Mouse (Mus musculus) bone marrow, adult 2 months (tissue): ENCODE measurements around the gene Cldn6. TPM values are rescaled to one million over a fixed set of nuclear protein-coding genes. Genes with fewer than 3 reads are reported as not detected.

Experiments used
- H3K27ac ChIP-seq: fragments of 200-500 bp; 2 replicates; pipeline ENCODE4 v1.5.1; 2012; ENCODE audit warnings: low read depth, mild to moderate bottlenecking, control low read depth, inconsistent platforms, low read length; ENCODE audit not compliant: control insufficient read depth, poor library complexity, insufficient read depth
- H3K4me1 ChIP-seq: fragments of 200-500 bp; 2 replicates; pipeline ENCODE4 v1.6.1; 2011; ENCODE audit warnings: low read length; ENCODE audit not compliant: control insufficient read depth, insufficient read depth
- H3K4me3 ChIP-seq: fragments of 200-500 bp; replicated peaks from 2 replicates; pipeline ENCODE3; 2011; ENCODE audit warnings: mild to moderate bottlenecking, low read depth, low read length, control low read depth; ENCODE audit not compliant: control insufficient read depth
- CTCF ChIP-seq: fragments of 200-500 bp; IDR thresholded peaks from 2 replicates; pipeline ENCODE4 v1.5.1; 2011; ENCODE audit warnings: low read length, control low read depth; ENCODE audit not compliant: control insufficient read depth, insufficient read depth
- POLR2A ChIP-seq: fragments of 200-500 bp; IDR thresholded peaks from 2 replicates; pipeline ENCODE4 v1.6.1; 2011; ENCODE audit warnings: low read depth, mild to moderate bottlenecking, control low read depth, low read length, borderline replicate concordance; ENCODE audit not compliant: control insufficient read depth
- WGBS: fragments of 180-500 bp; shearing (Covaris S2); methylation state at CpG from one replicate; pipeline ENCODE4 v1.1.7; 2018; 5-methylcytosine and 5-hydroxymethylcytosine counted together
- polyA plus RNA-seq: library from polyadenylated mRNA; stranded (reverse); fragments of >200 nt; gene quantifications from 2 replicates; pipeline ENCODE4 v1.2.4, GENCODE M21; 2011; ENCODE audit warnings: low replicate concordance; ENCODE audit not compliant: missing spikeins, insufficient read depth, insufficient read length

Cldn6 gene
- polyA plus RNA-seq, 1 experiment = 4.2 TPM

DNA sequence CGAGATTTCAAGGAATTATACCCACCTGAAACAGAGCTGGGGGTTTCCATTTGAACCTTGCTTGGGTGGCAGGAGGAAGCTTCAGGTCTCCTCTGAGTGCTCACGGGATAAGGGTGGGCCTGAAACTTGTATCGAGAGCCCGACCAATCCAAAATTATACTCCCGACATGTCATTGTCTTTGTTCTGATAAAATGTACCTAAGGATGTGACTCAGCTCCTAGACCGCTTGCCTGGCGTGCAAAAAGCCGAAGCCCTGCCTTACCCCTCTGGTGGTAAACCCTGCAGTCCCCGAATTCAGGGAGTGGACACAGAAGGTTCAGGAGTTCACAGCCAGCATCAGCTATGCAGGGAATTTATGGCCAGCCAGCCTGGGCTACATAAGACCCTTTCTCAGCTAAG is 1.3 kb downstream of the Cldn6 start:
- no peak overlapping the region for H3K27ac ChIP-seq
- H3K4me3 ChIP-seq = no peak overlapping the region
- H3K4me1 ChIP-seq = no peaks in the 10 kb centered on the region
- TF ChIP-seq POLR2A = no peak
- no peak for TF ChIP-seq CTCF
- 72% methylated on average over 9 of the region's 9 CpGs for WGBS

- Histone ChIP-seq H3K4me3 (no peak overlapping the region), H3K27ac (no peak overlapping the region), H3K4me1 (no peaks in the 10 kb centered on the region)
- TF ChIP-seq POLR2A (no peak), CTCF (no peak)
- whole genome bisulfite sequencing = 64% methylated on average over 10 of the region's 10 CpGs
These were observed 2.0 kb downstream of the Cldn6 start for GRCm38 (mm10) chr17:23681086-23681485.

- 74% methylated on average over 4 of the region's 4 CpGs for WGBS
- Histone ChIP-seq H3K4me3 (no peak overlapping the region), H3K4me1 (no peaks in the 10 kb centered on the region), H3K27ac (no peak overlapping the region)
- no peak for TF ChIP-seq CTCF
- TF ChIP-seq POLR2A = no peak
These were observed 3.0 kb downstream of the Cldn6 start for GRCm38 (mm10) chr17:23682092-23682491.

- 79% methylated on average over 3 of the region's 3 CpGs for WGBS
- Histone ChIP-seq H3K4me1 (no peaks in the 10 kb centered on the region), H3K4me3 (no peak overlapping the region), H3K27ac (no peak overlapping the region)
- no peak for TF ChIP-seq POLR2A
- no peak for TF ChIP-seq CTCF
These were observed 3.5 kb downstream of the Cldn6 start for GRCm38 (mm10) chr17:23682530-23682929.

DNA sequence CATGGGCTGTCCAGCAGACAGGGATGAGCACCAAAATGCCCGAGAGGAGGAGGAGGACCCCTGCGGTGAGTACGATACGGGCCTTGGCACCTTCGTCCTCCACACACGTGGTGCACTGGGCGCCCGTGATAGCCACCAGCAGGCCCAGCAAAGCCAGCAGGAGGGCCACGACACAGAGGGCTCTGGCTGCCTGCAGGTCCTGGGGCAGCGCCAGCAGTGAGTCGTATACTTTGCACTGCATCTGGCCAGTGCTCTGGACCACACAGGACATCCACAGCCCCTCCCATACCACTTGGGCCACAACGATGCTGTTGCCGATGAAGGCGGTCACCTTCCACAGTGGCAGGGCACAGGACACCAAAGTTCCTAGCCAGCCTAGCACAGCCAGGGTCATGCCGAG is 4.2 kb downstream of the Cldn6 start:
- Histone ChIP-seq H3K4me3 (no peak overlapping the region), H3K4me1 (no peaks in the 10 kb centered on the region), H3K27ac (no peak overlapping the region)
- TF ChIP-seq CTCF (no peak), POLR2A (no peak)
- 65% methylated on average over 15 of the region's 15 CpGs for WGBS

DNA sequence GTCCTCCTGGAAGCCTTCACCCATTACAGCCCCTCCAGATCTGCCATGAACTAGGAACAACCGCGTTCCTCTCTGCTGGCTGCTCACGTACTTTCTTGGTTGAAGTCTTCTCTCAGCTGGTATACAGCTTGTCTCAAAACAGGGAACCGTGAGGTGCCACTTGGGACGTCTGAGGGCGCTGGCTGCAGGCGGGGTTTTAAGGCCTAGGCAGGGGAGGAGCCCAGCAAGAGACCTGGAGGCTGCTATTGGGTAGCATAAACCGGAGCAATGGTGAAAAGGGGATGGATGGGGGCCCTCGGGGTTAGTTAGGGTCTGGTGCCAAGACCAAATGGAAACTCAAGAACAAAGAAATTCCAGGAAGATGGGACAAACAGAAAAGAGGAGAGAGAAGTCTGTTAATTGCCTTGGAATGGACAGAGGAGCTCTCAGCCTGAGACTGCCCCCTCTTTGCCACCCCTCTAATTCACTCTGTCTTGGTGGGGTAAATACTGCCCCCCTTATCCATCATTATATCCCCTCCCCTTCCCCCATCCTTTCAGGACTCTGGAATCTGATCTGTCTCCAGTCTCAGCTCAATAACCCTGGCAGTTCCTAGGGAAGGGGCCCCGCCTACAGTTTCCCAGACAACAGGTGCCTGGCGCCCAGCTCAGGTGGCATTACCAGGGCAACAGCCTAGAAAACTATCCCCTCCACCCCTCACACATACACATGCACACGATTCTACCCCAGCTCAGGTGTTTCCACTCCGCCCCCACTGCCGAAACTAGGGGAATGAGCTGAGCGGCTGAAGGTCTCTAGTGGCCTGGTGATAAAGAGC is 5.0 kb downstream of the Cldn6 start, which contains the start of gene Cldn9:
Gene Cldn9 (minus strand): TSS at position 171 of the 817 bp plus-strand sequence.
- no peaks in the 10 kb centered on the region for H3K4me1 ChIP-seq
- TF ChIP-seq CTCF (no peak), POLR2A (no peak)
- WGBS = 36% methylated on average over 15 of the region's 15 CpGs

GRCm38 (mm10) chr17:23694491-23694890 is 15.4 kb downstream of the Cldn6 start:
- H3K27ac ChIP-seq = no peak overlapping the region
- no peak overlapping the region for H3K4me3 ChIP-seq
- 56% methylated on average over 1 of the region's 1 CpGs for WGBS

More for the DNA sequence above, 5.0 kb downstream of the Cldn6 start, which contains the start of gene Cldn9:
- Histone ChIP-seq H3K4me3 (no peak within 1 kb of the TSS), H3K27ac (no peak within 1 kb of the TSS)

DNA sequence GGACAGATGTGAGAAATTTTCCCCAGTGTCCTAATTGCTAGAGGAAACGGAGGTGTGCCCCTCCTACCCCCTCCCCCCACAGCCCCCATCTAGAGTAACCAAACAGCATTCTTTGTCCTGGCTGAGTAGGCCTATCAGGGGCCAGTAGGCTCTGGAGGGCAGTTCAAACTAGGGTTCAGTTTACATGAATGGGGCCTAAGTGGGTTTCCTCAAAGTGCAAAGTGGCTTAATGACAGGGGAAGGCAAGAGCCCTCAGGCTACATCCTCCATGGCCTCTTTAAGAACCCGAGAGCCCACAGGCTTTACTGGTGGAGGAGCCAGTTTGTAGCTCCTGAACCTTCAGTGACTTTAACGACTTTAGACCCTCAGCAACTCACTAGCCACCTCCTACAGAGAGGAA is 16.8 kb downstream of the Cldn6 start:
- H3K4me1 ChIP-seq = no peaks in the 10 kb centered on the region
- 60% methylated on average over 3 of the region's 3 CpGs for WGBS
- H3K4me3 ChIP-seq = no peak overlapping the region
- TF ChIP-seq CTCF (no peak), POLR2A (no peak)
- H3K27ac ChIP-seq = no peak overlapping the region

More at GRCm38 (mm10) chr17:23694491-23694890, 15.4 kb downstream of the Cldn6 start:
- no peaks in the 10 kb centered on the region for H3K4me1 ChIP-seq
- TF ChIP-seq POLR2A (no peak), CTCF (no peak)
